Comparison of ENCODE assay signal across 8 mouse cellular contexts in genomic region chr17:49951491-49951855, GRCm38 (mm10).
A peak's percentile ranks its signal among the peaks of the same experiment; 100 is the strongest.
DNase-seq lines count a peak whose midpoint lies in the region; ATAC-seq lines count a peak whose summit lies in the region.

No protein-coding gene starts in this region.

- WGBS in embryonic facial prominence, embryonic 15.5 days: 6% methylated on average over 7 of the region's 7 CpGs
- WGBS in limb, embryonic 13.5 days: 7% methylated on average over 7 of the region's 7 CpGs
- WGBS in midbrain, embryonic 15.5 days: 6% methylated on average over 7 of the region's 7 CpGs

- no peaks in the 10 kb centered on the region for H3K27me3 ChIP-seq in embryonic facial prominence, embryonic 15.5 days
- H3K27me3 ChIP-seq in limb, embryonic 13.5 days: no peaks in the 10 kb centered on the region
- no peaks in the 10 kb centered on the region; the same call in 1 of the 2 replicates for H3K27me3 ChIP-seq in midbrain, embryonic 15.5 days (replicated peaks)

- peak overlapping the region; percentile 44; the same call in 1 of the 2 replicates for H3K27ac ChIP-seq in embryonic facial prominence, embryonic 15.5 days (replicated peaks)
- no peak overlapping the region for H3K27ac ChIP-seq in limb, embryonic 13.5 days
- peak overlapping the region; percentile 31; the same call in 1 of the 2 replicates for H3K27ac ChIP-seq in midbrain, embryonic 15.5 days

- DNase-seq in A20 (ENCODE audit: low read depth, low spot score): peak; percentile 75
- DNase-seq in brain, adult 2 months (ENCODE audit: low read depth, low spot score): peak; percentile 87
- peak; percentile 42 to 76 for DNase-seq in heart, adult 9 months (ENCODE audit: low spot score in 2 of 2)
- peak; percentile 28 to 73 for DNase-seq in kidney, adult 8-10 months
- DNase-seq in spleen, postnatal 4 days (ENCODE audit: low spot score in 2 of 2): peak; percentile 75 to 92

- H3K36me3 ChIP-seq in embryonic facial prominence, embryonic 15.5 days: no peaks in the 10 kb centered on the region
- no peaks in the 10 kb centered on the region for H3K36me3 ChIP-seq in limb, embryonic 13.5 days
- no peaks in the 10 kb centered on the region for H3K36me3 ChIP-seq in midbrain, embryonic 15.5 days (replicated peaks)

- ATAC-seq in embryonic facial prominence, embryonic 15.5 days (ENCODE audit: insufficient number of reproducible peaks, low FRiP score, low TSS enrichment, low read depth): no peak
- no peak for ATAC-seq in limb, embryonic 13.5 days (ENCODE audit: low FRiP score, low read depth)
- peak; percentile 80 for ATAC-seq in midbrain, embryonic 15.5 days (replicated peaks)

- 0 out of 2 replicates have a peak overlapping the region, but pooled peaks have one; percentile 17 for H3K4me3 ChIP-seq in embryonic facial prominence, embryonic 15.5 days (replicated peaks)
- H3K4me3 ChIP-seq in limb, embryonic 13.5 days: 0 out of 2 replicates have a peak overlapping the region, but pooled peaks have one; percentile 14
- peak overlapping the region; percentile 21 for H3K4me3 ChIP-seq in midbrain, embryonic 15.5 days

- peak overlapping the region; percentile 43 for H3K4me2 ChIP-seq in embryonic facial prominence, embryonic 15.5 days (replicated peaks)
- peak overlapping the region; percentile 53 for H3K4me2 ChIP-seq in limb, embryonic 13.5 days (replicated peaks)
- H3K4me2 ChIP-seq in midbrain, embryonic 15.5 days: peak overlapping the region; percentile 48

- no peak overlapping the region for H3K9ac ChIP-seq in embryonic facial prominence, embryonic 15.5 days
- no peak overlapping the region for H3K9ac ChIP-seq in limb, embryonic 13.5 days
- peak overlapping the region; percentile 28; the same call in 1 of the 2 replicates for H3K9ac ChIP-seq in midbrain, embryonic 15.5 days

- H3K9me3 ChIP-seq in embryonic facial prominence, embryonic 15.5 days (replicated peaks): no peaks in the 10 kb centered on the region
- no peaks in the 10 kb centered on the region for H3K9me3 ChIP-seq in limb, embryonic 13.5 days
- no peaks in the 10 kb centered on the region for H3K9me3 ChIP-seq in midbrain, embryonic 15.5 days

- H3K4me1 ChIP-seq in embryonic facial prominence, embryonic 15.5 days: peaks cover 7% of the 10 kb centered on the region
- peaks cover 4% of the 10 kb centered on the region; the same call in 1 of the 2 replicates for H3K4me1 ChIP-seq in limb, embryonic 13.5 days
- peaks cover 11% of the 10 kb centered on the region for H3K4me1 ChIP-seq in midbrain, embryonic 15.5 days
